Mouse (Mus musculus) megakaryocyte progenitor cell, adult 5-6 weeks (primary cell): ENCODE measurements around the gene Ppp1r13l. TPM values are rescaled to one million over a fixed set of nuclear protein-coding genes. Genes with fewer than 3 reads are reported as not detected.
A peak's percentile ranks its signal among the peaks of the same experiment; 100 is the strongest.

ENCODE experiments used
- ATAC-seq: replicated peaks from 2 replicates; pipeline ENCODE4 v1.8.0; 2016; ENCODE audit warnings: mild to moderate bottlenecking, moderate TSS enrichment, inconsistent platforms; ENCODE audit not compliant: poor library complexity
- total RNA-seq, 2 experiments: library from RNA; stranded (forward) in 1 of 2; stranded (reverse) in 1 of 2; fragments of 157-497, 149-512 nt in 1 of 2; fragments of 200-1000 nt in 1 of 2; gene quantifications; 2 replicates each; pipeline versions ENCODE4 v1.2.3 to v1.2.4; 2015 to 2017

Gene Ppp1r13l
- total RNA-seq, 2 experiments from 2014 or later, result 1.2 to 7.2 TPM

DNA sequence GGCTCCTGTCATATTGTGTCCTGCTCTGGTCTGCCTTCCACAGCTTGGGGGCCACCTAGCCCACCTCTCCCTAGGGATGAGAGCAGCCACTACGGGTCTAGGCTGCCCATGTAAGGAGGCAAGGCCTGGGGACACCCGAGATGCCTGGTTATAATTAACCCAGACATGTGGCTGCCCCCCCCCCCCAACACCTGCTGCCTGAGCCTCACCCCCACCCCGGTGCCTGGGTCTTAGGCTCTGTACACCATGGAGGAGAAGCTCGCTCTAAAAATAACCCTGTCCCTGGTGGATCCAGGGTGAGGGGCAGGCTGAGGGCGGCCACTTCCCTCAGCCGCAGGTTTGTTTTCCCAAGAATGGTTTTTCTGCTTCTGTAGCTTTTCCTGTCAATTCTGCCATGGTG lies 50.2 kb downstream of the Ppp1r13l start:
- no peak for ATAC-seq

- no peak for ATAC-seq
These were observed 51.3 kb downstream of the Ppp1r13l start for GRCm38 (mm10) chr7:19410766-19411344.

GRCm38 (mm10) chr7:19411783-19412182 lies 52.2 kb downstream of the Ppp1r13l start:
- no peak for ATAC-seq

- ATAC-seq, result no peak
These were observed 54.0 kb downstream of the Ppp1r13l start for GRCm38 (mm10) chr7:19413525-19413924.

DNA sequence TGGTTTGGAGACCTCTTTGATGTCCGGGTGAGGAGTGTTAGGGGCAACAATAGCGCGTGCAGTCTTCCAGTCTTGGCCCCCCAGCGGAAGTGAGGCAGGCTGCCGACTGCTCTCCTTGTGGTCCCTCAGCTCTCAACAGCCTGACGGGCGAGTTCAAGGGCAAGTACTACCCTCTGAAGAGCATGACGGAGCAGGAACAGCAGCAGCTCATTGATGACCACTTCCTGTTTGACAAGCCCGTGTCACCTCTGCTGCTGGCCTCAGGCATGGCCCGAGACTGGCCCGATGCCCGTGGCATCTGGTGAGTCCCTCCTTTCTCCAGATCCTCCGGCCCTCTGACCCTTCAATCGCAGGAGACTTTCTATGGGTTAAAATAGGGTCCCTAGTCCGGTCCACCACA lies 57.0 kb downstream of the Ppp1r13l start:
- ATAC-seq, result peak; percentile 21

GRCm38 (mm10) chr7:19420121-19420520 lies 60.6 kb downstream of the Ppp1r13l start:
- ATAC-seq, result no peak

- ATAC-seq, result peak; percentile 96
These were observed 61.5 kb downstream of the Ppp1r13l start for GRCm38 (mm10) chr7:19420821-19421636.

- no peak for ATAC-seq
These were observed 63.5 kb downstream of the Ppp1r13l start for GRCm38 (mm10) chr7:19423083-19423482.

GRCm38 (mm10) chr7:19424051-19424450 lies 64.5 kb downstream of the Ppp1r13l start:
- no peak for ATAC-seq

DNA sequence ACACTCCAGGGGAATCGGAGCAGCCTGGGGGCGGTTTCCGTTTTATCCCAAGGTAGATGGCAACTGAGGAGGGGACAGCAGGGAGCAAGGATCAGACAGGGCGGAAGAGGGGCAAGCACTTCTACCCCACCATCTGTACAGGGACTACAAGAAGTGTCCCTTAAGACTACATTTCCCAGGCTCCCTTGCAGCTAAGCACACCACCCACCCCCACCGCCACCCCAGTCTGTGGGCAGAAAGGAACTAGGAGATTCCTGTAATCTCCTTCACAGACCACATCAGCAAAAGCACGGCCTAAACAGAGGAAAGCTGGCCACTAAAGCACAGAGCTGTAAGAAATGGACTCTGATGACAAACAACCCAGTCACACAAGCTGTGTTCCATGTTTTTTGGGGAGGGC lies 66.8 kb downstream of the Ppp1r13l start:
- ATAC-seq, result 0 out of 2 replicates have a peak, but pooled peaks have one; percentile 15

DNA sequence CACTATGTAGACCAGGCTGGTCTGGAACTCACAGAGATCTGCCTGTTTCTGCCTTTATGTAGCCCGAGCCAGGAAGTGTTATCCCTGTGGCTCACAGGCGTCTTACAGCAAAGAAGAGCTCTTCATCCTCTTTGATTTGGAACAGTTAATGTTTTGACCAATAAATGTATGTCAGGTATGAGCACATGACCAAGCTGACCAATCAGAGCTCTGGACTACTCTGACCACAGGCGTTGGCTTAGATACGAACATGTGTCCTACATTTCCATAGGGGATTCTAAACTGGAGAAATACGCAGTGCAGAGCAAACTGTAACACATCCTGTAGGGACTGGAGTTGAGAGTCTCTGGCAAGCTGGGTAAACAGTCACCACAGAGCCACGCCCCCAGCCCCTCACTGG lies 67.3 kb downstream of the Ppp1r13l start:
- no peak for ATAC-seq

Other genes starting within 250 kb of the Ppp1r13l start
- 0.24 and 0.57 TPM in 2 replicates for gene Gm4969, start 241.4 kb upstream of the Ppp1r13l start, total RNA-seq (2015)
- 0.03 and 0.42 TPM in 2 replicates for gene Gm4969, start 241.4 kb upstream of the Ppp1r13l start, total RNA-seq (2017)
- 2.0 and 2.1 TPM in 2 replicates for gene Fbxo46, start 239.9 kb upstream of the Ppp1r13l start, total RNA-seq (2015)
- 4.2 and 5.0 TPM in 2 replicates for gene Fbxo46, start 239.9 kb upstream of the Ppp1r13l start, total RNA-seq (2017)
- gene Qpctl, start 210.5 kb upstream of the Ppp1r13l start, total RNA-seq (2015), result 6.5 and 6.9 TPM in 2 replicates
- 3.4 and 5.6 TPM in 2 replicates for gene Qpctl, start 210.5 kb upstream of the Ppp1r13l start, total RNA-seq (2017)
- 106 and 117 TPM in 2 replicates for gene Snrpd2, start 210.0 kb upstream of the Ppp1r13l start, total RNA-seq (2015)
- gene Snrpd2, start 210.0 kb upstream of the Ppp1r13l start, total RNA-seq (2017), result 78.6 and 83.9 TPM in 2 replicates
- not detected in 2 replicates for gene Gipr, start 193.6 kb upstream of the Ppp1r13l start, total RNA-seq (2015)
- gene Gipr, start 193.6 kb upstream of the Ppp1r13l start, total RNA-seq (2017), result not detected in 2 replicates
- 4.3 and 5.5 TPM in 2 replicates for gene Eml2, start 183.3 kb upstream of the Ppp1r13l start, total RNA-seq (2015)
- 8.0 and 15.1 TPM in 2 replicates for gene Eml2, start 183.3 kb upstream of the Ppp1r13l start, total RNA-seq (2017)
- 0.12 TPM in 1 of 2 replicates, not detected in the other for gene Gpr4, start 147.2 kb upstream of the Ppp1r13l start, total RNA-seq (2015)
- gene Gpr4, start 147.2 kb upstream of the Ppp1r13l start, total RNA-seq (2017), result not detected in 2 replicates
- gene Opa3, start 131.4 kb upstream of the Ppp1r13l start, total RNA-seq (2015), result 12.4 and 16.1 TPM in 2 replicates
- 19.9 and 25.0 TPM in 2 replicates for gene Opa3, start 131.4 kb upstream of the Ppp1r13l start, total RNA-seq (2017)
- gene Vasp, start 87.9 kb upstream of the Ppp1r13l start, total RNA-seq (2015), result 46.7 and 49.6 TPM in 2 replicates
- 71.0 and 73.0 TPM in 2 replicates for gene Vasp, start 87.9 kb upstream of the Ppp1r13l start, total RNA-seq (2017)
- 0.20 TPM in 1 of 2 replicates, not detected in the other for gene Ppm1n, start 79.7 kb upstream of the Ppp1r13l start, total RNA-seq (2015)
- not detected in 2 replicates for gene Ppm1n, start 79.7 kb upstream of the Ppp1r13l start, total RNA-seq (2017)
- not detected in 2 replicates for gene Rtn2, start 77.1 kb upstream of the Ppp1r13l start, total RNA-seq (2015)
- not detected in 2 replicates for gene Rtn2, start 77.1 kb upstream of the Ppp1r13l start, total RNA-seq (2017)
- 18.2 and 28.4 TPM in 2 replicates for gene Fosb, start 49.7 kb upstream of the Ppp1r13l start, total RNA-seq (2015)
- gene Fosb, start 49.7 kb upstream of the Ppp1r13l start, total RNA-seq (2017), result 12.7 and 13.2 TPM in 2 replicates
- gene Ercc1, start 15.0 kb upstream of the Ppp1r13l start, total RNA-seq (2015), result 26.5 and 32.3 TPM in 2 replicates
- gene Ercc1, start 15.0 kb upstream of the Ppp1r13l start, total RNA-seq (2017), result 24.4 and 29.8 TPM in 2 replicates
- 11.1 and 13.6 TPM in 2 replicates for gene Cd3eap, start 266 bp upstream of the Ppp1r13l start, total RNA-seq (2015)
- 24.8 and 27.4 TPM in 2 replicates for gene Cd3eap, start 266 bp upstream of the Ppp1r13l start, total RNA-seq (2017)
- gene Ercc2, start 22.3 kb downstream of the Ppp1r13l start, total RNA-seq (2015), result 10.7 and 11.2 TPM in 2 replicates
- 26.5 and 31.6 TPM in 2 replicates for gene Ercc2, start 22.3 kb downstream of the Ppp1r13l start, total RNA-seq (2017)
- gene Klc3, start 44.4 kb downstream of the Ppp1r13l start, total RNA-seq (2015), result not detected in 2 replicates
- 0.10 TPM in 1 of 2 replicates, not detected in the other for gene Klc3, start 44.4 kb downstream of the Ppp1r13l start, total RNA-seq (2017)
- 0.71 and 0.94 TPM in 2 replicates for gene Ckm, start 45.0 kb downstream of the Ppp1r13l start, total RNA-seq (2015)
- 1.4 and 2.0 TPM in 2 replicates for gene Ckm, start 45.0 kb downstream of the Ppp1r13l start, total RNA-seq (2017)
- gene Mark4, start 99.1 kb downstream of the Ppp1r13l start, total RNA-seq (2015), result 10.3 and 11.0 TPM in 2 replicates
- 4.8 and 6.9 TPM in 2 replicates for gene Mark4, start 99.1 kb downstream of the Ppp1r13l start, total RNA-seq (2017)
- gene Exoc3l2, start 103.6 kb downstream of the Ppp1r13l start, total RNA-seq (2015), result 0.54 and 0.57 TPM in 2 replicates
- gene Exoc3l2, start 103.6 kb downstream of the Ppp1r13l start, total RNA-seq (2017), result 0.62 and 1.3 TPM in 2 replicates
- gene Bloc1s3, start 148.6 kb downstream of the Ppp1r13l start, total RNA-seq (2015), result 2.9 and 3.3 TPM in 2 replicates
- 1.3 and 1.5 TPM in 2 replicates for gene Bloc1s3, start 148.6 kb downstream of the Ppp1r13l start, total RNA-seq (2017)
- 55.2 and 58.3 TPM in 2 replicates for gene Trappc6a, start 148.6 kb downstream of the Ppp1r13l start, total RNA-seq (2015)
- 26.1 and 39.5 TPM in 2 replicates for gene Trappc6a, start 148.6 kb downstream of the Ppp1r13l start, total RNA-seq (2017)
- gene Nkpd1, start 158.1 kb downstream of the Ppp1r13l start, total RNA-seq (2015), result not detected in 2 replicates
- gene Nkpd1, start 158.1 kb downstream of the Ppp1r13l start, total RNA-seq (2017), result 0.17 and 0.34 TPM in 2 replicates
- 11.0 and 11.7 TPM in 2 replicates for gene Ppp1r37, start 203.3 kb downstream of the Ppp1r13l start, total RNA-seq (2015)
- 13.4 and 18.1 TPM in 2 replicates for gene Ppp1r37, start 203.3 kb downstream of the Ppp1r13l start, total RNA-seq (2017)
- 5.9 and 6.8 TPM in 2 replicates for gene Zfp296, start 217.5 kb downstream of the Ppp1r13l start, total RNA-seq (2015)
- gene Zfp296, start 217.5 kb downstream of the Ppp1r13l start, total RNA-seq (2017), result 2.8 and 4.4 TPM in 2 replicates
- gene Gemin7, start 217.8 kb downstream of the Ppp1r13l start, total RNA-seq (2015), result 65.5 and 73.4 TPM in 2 replicates
- 33.5 and 36.9 TPM in 2 replicates for gene Gemin7, start 217.8 kb downstream of the Ppp1r13l start, total RNA-seq (2017)
- gene Clasrp, start 244.7 kb downstream of the Ppp1r13l start, total RNA-seq (2015), result 9.6 and 11.7 TPM in 2 replicates
- 30.2 and 32.6 TPM in 2 replicates for gene Clasrp, start 244.7 kb downstream of the Ppp1r13l start, total RNA-seq (2017)